Mouse (Mus musculus): Measurements from ENCODE around the gene Szt2.

Gene Szt2

GRCm38 (mm10) chr4:118413553-118413952 is 4.5 kb upstream of the Szt2 start:
- CTCF ChIA-PET = no interaction called here

- CTCF ChIA-PET = interaction anchor here (0.5 kb wide), 1 partner anchor 11 kb away, joined by 3 read pairs; no protein-coding TSS in a partner anchor
Measured at GRCm38 (mm10) chr4:118410871-118411270, 1.8 kb upstream of the Szt2 start.

- CTCF ChIA-PET = no interaction called here
Measured at GRCm38 (mm10) chr4:118402701-118403100, 6.4 kb downstream of the Szt2 start.

- CTCF ChIA-PET = no interaction called here
Measured at GRCm38 (mm10) chr4:118401918-118402317, 7.2 kb downstream of the Szt2 start.

- CTCF ChIA-PET = no interaction called here
Measured at GRCm38 (mm10) chr4:118401421-118401820, 7.7 kb downstream of the Szt2 start.

- CTCF ChIA-PET = no interaction called here
Measured at GRCm38 (mm10) chr4:118398400-118398799, 10.7 kb downstream of the Szt2 start.

GRCm38 (mm10) chr4:118396433-118396832 is 12.6 kb downstream of the Szt2 start:
- CTCF ChIA-PET = interaction anchor here (0.8 kb wide), 1 partner anchor 13 kb away, joined by 3 read pairs; no protein-coding TSS in a partner anchor

- CTCF ChIA-PET = no interaction called here
Measured at GRCm38 (mm10) chr4:118395289-118395688, 13.8 kb downstream of the Szt2 start.

- CTCF ChIA-PET = interaction anchor here (0.6 to 0.7 kb wide), 2 partner anchors 485 to 1727 kb away, joined by 3 read pairs; no protein-coding TSS in a partner anchor
Measured at GRCm38 (mm10) chr4:118394505-118394904, 14.6 kb downstream of the Szt2 start.

- CTCF ChIA-PET = no interaction called here
Measured at GRCm38 (mm10) chr4:118390146-118390545, 18.9 kb downstream of the Szt2 start.

GRCm38 (mm10) chr4:118387316-118387715 is 21.8 kb downstream of the Szt2 start:
- CTCF ChIA-PET = no interaction called here

- CTCF ChIA-PET = no interaction called here
Measured at GRCm38 (mm10) chr4:118383271-118383670, 25.8 kb downstream of the Szt2 start.

- CTCF ChIA-PET = no interaction called here
Measured at GRCm38 (mm10) chr4:118375999-118376398, 33.1 kb downstream of the Szt2 start.

- CTCF ChIA-PET = no interaction called here
Measured at GRCm38 (mm10) chr4:118371822-118372221, 37.3 kb downstream of the Szt2 start.

- CTCF ChIA-PET = interaction anchor here (0.6 kb wide), 1 partner anchor 918 kb away, joined by 10 read pairs; no protein-coding TSS in a partner anchor
Measured at GRCm38 (mm10) chr4:118368616-118369015, 40.5 kb downstream of the Szt2 start.

GRCm38 (mm10) chr4:118367551-118367950 is 41.5 kb downstream of the Szt2 start:
- CTCF ChIA-PET = no interaction called here

GRCm38 (mm10) chr4:118365991-118366390 is 43.1 kb downstream of the Szt2 start:
- CTCF ChIA-PET = no interaction called here

- CTCF ChIA-PET = no interaction called here
Measured at GRCm38 (mm10) chr4:118364641-118365040, 44.4 kb downstream of the Szt2 start.

- CTCF ChIA-PET = no interaction called here
Measured at GRCm38 (mm10) chr4:118363985-118364384, 45.1 kb downstream of the Szt2 start.

GRCm38 (mm10) chr4:118362879-118363278 is 46.2 kb downstream of the Szt2 start:
- CTCF ChIA-PET = no interaction called here

GRCm38 (mm10) chr4:118361451-118361850 is 47.6 kb downstream of the Szt2 start:
- CTCF ChIA-PET = no interaction called here

GRCm38 (mm10) chr4:118359896-118360720 is 49.0 kb downstream of the Szt2 start:
- CTCF ChIA-PET = interaction anchor here (0.7 kb wide), 1 partner anchor 208 kb away, joined by 3 read pairs; no protein-coding TSS in a partner anchor

- CTCF ChIA-PET = no interaction called here
Measured at GRCm38 (mm10) chr4:118359211-118359895, 49.7 kb downstream of the Szt2 start.
